Mouse (Mus musculus) neural tube, embryonic 13.5 days (tissue): ENCODE data around the gene Plpp1. TPM values are rescaled to one million over a fixed set of nuclear protein-coding genes. Genes with fewer than 3 reads are reported as not detected.

Experiments
- ATAC-seq: fragments of 200-750 bp; cut with Nextera tagmentation; 2 replicates; pipeline ENCODE4 v1.8.0; 2017; ENCODE audit warnings: low read depth, mild to moderate bottlenecking, moderate TSS enrichment, moderate library complexity
- H3K27ac ChIP-seq: fragments of 300-500 bp; sonication (generic); replicated peaks from 2 replicates; pipeline ENCODE4 v1.5.1; 2015; ENCODE audit warnings: moderate library complexity, mild to moderate bottlenecking, inconsistent platforms
- H3K27me3 ChIP-seq: fragments of 300-500 bp; sonication (generic); 2 replicates; pipeline ENCODE4 v1.6.1; 2015; ENCODE audit warnings: mild to moderate bottlenecking, inconsistent platforms
- H3K36me3 ChIP-seq: fragments of 300-500 bp; sonication (generic); 2 replicates; pipeline ENCODE4 v1.6.1; 2015; ENCODE audit warnings: mild to moderate bottlenecking, inconsistent platforms
- H3K4me1 ChIP-seq: fragments of 300-500 bp; sonication (generic); replicated peaks from 2 replicates; pipeline ENCODE4 v1.6.1; 2015; ENCODE audit warnings: inconsistent platforms
- H3K4me2 ChIP-seq: fragments of 300-500 bp; sonication (generic); 2 replicates; pipeline ENCODE4 v1.6.1; 2015; ENCODE audit warnings: inconsistent platforms, mild to moderate bottlenecking, moderate library complexity
- H3K4me3 ChIP-seq: fragments of 300-500 bp; sonication (generic); 2 replicates; pipeline ENCODE4 v1.5.1; 2015; ENCODE audit warnings: mild to moderate bottlenecking, inconsistent platforms
- H3K9ac ChIP-seq: fragments of 300-500 bp; sonication (generic); 2 replicates; pipeline ENCODE4 v1.6.1; 2015; ENCODE audit warnings: moderate library complexity, mild to moderate bottlenecking, inconsistent platforms
- H3K9me3 ChIP-seq: fragments of 300-500 bp; sonication (generic); 2 replicates; pipeline ENCODE4 v1.6.1; 2016; ENCODE audit warnings: inconsistent platforms
- WGBS: fragments of 180-500 bp; shearing (Covaris S2); methylation state at CpG from one replicate; pipeline ENCODE4 v1.1.7; 2015; 5-methylcytosine and 5-hydroxymethylcytosine counted together
- polyA plus RNA-seq: library from polyadenylated mRNA; unstranded; fragments of >200 nt; fragmentation: Nextera tagmentation; extraction: Ambion mirVana; gene quantifications from 2 replicates; pipeline ENCODE4 v1.2.1, GENCODE M21; 2015

The Plpp1 gene
- polyA plus RNA-seq, 1 experiment from 2014 or later: 52.7 TPM

DNA sequence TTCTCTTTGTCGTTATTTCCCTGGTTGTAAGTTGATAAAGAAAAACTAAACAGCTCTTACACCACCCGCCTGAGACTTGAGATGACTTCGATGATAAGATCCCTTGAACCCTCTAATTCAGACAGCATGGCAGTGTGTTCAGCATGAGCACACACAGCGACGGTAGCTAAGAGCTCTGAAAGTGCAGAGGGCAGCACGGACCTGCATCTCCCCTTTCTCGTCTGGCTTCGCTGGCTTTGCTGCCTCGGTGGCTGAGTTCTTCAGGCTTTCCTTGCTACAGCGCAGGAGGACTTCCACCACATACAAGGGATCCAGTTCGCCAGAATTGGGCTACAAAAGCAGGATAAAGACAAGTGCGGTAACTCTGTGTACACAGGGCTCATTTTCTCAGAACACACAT is 86.6 kb downstream of the Plpp1 start:
- ATAC-seq: no peak
- H3K36me3 ChIP-seq: peaks cover 84% of the 10 kb centered on the region
- H3K27ac ChIP-seq: no peak overlapping the region
- WGBS: 90% methylated on average over 12 of the region's 12 CpGs
- H3K9ac ChIP-seq: no peak overlapping the region
- no peaks in the 10 kb centered on the region for H3K27me3 ChIP-seq
- no peak overlapping the region for H3K4me3 ChIP-seq
- H3K4me1 ChIP-seq: no peaks in the 10 kb centered on the region
- no peak overlapping the region for H3K4me2 ChIP-seq
- no peaks in the 10 kb centered on the region for H3K9me3 ChIP-seq

DNA sequence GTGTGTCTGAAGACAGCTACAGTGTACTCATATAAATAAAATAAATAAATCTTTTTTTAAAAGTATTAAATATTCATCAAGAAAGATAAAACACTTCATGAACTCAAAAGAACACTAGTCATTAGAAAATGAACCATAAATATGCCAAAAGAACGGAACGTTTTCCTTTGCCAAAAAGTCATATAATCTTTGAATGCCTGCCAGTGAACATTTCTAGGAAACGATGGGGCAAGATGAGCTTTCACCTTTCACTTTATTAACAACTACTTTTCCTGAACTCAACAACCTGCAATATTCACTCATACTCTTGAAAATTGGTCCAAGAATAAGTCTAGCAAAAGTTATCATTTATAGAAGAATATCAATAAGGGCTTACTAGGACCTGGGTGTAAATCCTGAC is 101.6 kb downstream of the Plpp1 start:
- H3K27ac ChIP-seq: no peak overlapping the region
- H3K9me3 ChIP-seq: no peaks in the 10 kb centered on the region
- H3K4me1 ChIP-seq: no peaks in the 10 kb centered on the region
- no peak for ATAC-seq
- H3K36me3 ChIP-seq: peaks cover 73% of the 10 kb centered on the region
- no peaks in the 10 kb centered on the region for H3K27me3 ChIP-seq
- WGBS: 89% methylated on average over 3 of the region's 3 CpGs
- H3K4me2 ChIP-seq: no peak overlapping the region
- H3K9ac ChIP-seq: no peak overlapping the region
- no peak overlapping the region for H3K4me3 ChIP-seq

DNA sequence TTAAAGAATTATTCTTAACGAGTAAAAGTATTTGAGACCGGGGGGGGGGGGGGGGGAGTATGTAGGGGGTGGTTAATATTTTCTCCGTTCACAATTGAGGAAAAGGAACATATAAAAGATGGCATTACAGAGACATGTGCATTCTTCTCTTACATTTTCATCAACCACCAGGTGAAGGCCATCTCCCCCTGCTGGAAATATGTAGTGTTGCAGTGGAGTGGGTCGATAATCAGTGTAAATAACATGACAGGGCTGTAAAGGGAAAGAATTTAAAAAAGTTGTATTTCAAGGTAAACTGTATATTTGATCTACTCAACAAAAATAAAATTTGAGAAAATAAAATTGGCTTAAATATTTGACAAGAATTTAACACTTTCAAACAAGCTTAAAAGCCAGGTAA is 109.1 kb downstream of the Plpp1 start:
- Histone ChIP-seq H3K9ac (no peak overlapping the region), H3K9me3 (no peaks in the 10 kb centered on the region), H3K4me1 (no peaks in the 10 kb centered on the region), H3K36me3 (peaks cover 62% of the 10 kb centered on the region), H3K4me3 (no peak overlapping the region), H3K4me2 (no peak overlapping the region), H3K27me3 (no peaks in the 10 kb centered on the region), H3K27ac (no peak overlapping the region)
- ATAC-seq: no peak
- WGBS: 71% methylated on average over 4 of the region's 4 CpGs

DNA sequence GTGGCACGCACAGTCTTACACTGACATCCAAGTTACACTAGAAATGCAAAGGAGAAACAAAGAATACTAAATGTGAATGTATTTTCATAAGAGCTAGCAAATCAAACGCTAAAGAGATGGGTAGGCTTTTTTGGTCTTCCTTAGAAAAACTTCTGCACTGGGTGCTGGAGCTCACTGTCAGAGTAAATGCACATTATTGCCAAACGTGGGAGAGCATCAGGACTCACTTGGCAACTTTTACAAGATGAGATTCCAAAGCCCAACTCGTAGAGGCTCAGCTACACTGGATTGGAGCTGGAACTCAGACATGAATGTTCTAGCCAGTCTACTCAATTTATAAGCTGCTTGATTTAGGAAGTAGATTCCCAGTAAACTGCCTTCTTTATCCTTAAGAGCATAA is 109.8 kb downstream of the Plpp1 start:
- WGBS: 89% methylated on average over 4 of the region's 4 CpGs
- Histone ChIP-seq H3K9ac (no peak overlapping the region), H3K4me2 (no peak overlapping the region), H3K4me1 (no peaks in the 10 kb centered on the region), H3K4me3 (no peak overlapping the region), H3K36me3 (peaks cover 55% of the 10 kb centered on the region), H3K9me3 (no peaks in the 10 kb centered on the region), H3K27ac (no peak overlapping the region), H3K27me3 (no peaks in the 10 kb centered on the region)
- ATAC-seq: no peak

Other genes with a start within 250 kb of the Plpp1 start
- gene Il31ra, start 206.4 kb upstream of the Plpp1 start, polyA plus RNA-seq: 0.13 and 0.21 TPM in 2 replicates
- gene Ddx4, start 148.3 kb upstream of the Plpp1 start, polyA plus RNA-seq: 0.63 and 1.1 TPM in 2 replicates
- 26.1 and 30.3 TPM in 2 replicates for gene Slc38a9, start 140.0 kb upstream of the Plpp1 start, polyA plus RNA-seq
- gene Mtrex, start 126.6 kb downstream of the Plpp1 start, polyA plus RNA-seq: 67.8 and 73.3 TPM in 2 replicates
- gene Dhx29, start 126.7 kb downstream of the Plpp1 start, polyA plus RNA-seq: 32.5 and 34.7 TPM in 2 replicates
- 0.25 TPM in 1 of 2 replicates, not detected in the other for gene Ccno, start 187.0 kb downstream of the Plpp1 start, polyA plus RNA-seq
- 0.10 and 0.12 TPM in 2 replicates for gene Mcidas, start 193.1 kb downstream of the Plpp1 start, polyA plus RNA-seq
- not detected in 2 replicates for gene Cdc20b, start 234.3 kb downstream of the Plpp1 start, polyA plus RNA-seq
- gene Gpx8, start 245.6 kb downstream of the Plpp1 start, polyA plus RNA-seq: 81.0 and 94.9 TPM in 2 replicates